Mouse (Mus musculus) lung, embryonic 16.5 days (tissue): ENCODE data around the gene Prss23. TPM values are rescaled to one million over a fixed set of nuclear protein-coding genes. Genes with fewer than 3 reads are reported as not detected.

ENCODE experiments used
- ATAC-seq: fragments of 200-750 bp; cut with Nextera tagmentation; 2 replicates; pipeline ENCODE4 v1.8.0; 2017; ENCODE audit warnings: low read depth, mild to moderate bottlenecking, moderate library complexity
- H3K27ac ChIP-seq: fragments of 300-500 bp; sonication (generic); 2 replicates; pipeline ENCODE4 v1.5.1; 2014; ENCODE audit warnings: mild to moderate bottlenecking, control low read depth, low read length
- H3K27me3 ChIP-seq: fragments of 300-500 bp; sonication (generic); 2 replicates; pipeline ENCODE4 v1.6.1; 2014; ENCODE audit warnings: low read depth, low read length, mixed read lengths; ENCODE audit not compliant: control insufficient read depth, insufficient read depth
- H3K36me3 ChIP-seq: fragments of 300-500 bp; sonication (generic); 2 replicates; pipeline ENCODE4 v1.6.1; 2014; ENCODE audit warnings: low read length; ENCODE audit not compliant: control insufficient read depth, insufficient read depth
- H3K4me1 ChIP-seq: fragments of 300-500 bp; sonication (generic); replicated peaks from 2 replicates; pipeline ENCODE4 v1.6.1; 2014; ENCODE audit warnings: low read length, mixed read lengths; ENCODE audit not compliant: control insufficient read depth, insufficient read depth
- H3K4me2 ChIP-seq: fragments of 300-500 bp; sonication (generic); 2 replicates; pipeline ENCODE4 v1.6.1; 2014; ENCODE audit warnings: low read depth, low read length, control low read depth
- H3K4me3 ChIP-seq: fragments of 300-500 bp; sonication (generic); 2 replicates; pipeline ENCODE4 v1.5.1; 2014; ENCODE audit warnings: mild to moderate bottlenecking, low read length, control low read depth
- H3K9ac ChIP-seq: fragments of 300-500 bp; sonication (generic); 2 replicates; pipeline ENCODE4 v1.6.1; 2014; ENCODE audit warnings: low read length, control low read depth
- H3K9me3 ChIP-seq: fragments of 300-500 bp; sonication (generic); 2 replicates; pipeline ENCODE4 v1.6.1; 2016; ENCODE audit warnings: low read length; ENCODE audit not compliant: control insufficient read depth
- WGBS: fragments of 180-500 bp; shearing (Covaris S2); extraction: QIAGEN DNeasy Blood & Tissue Kit; methylation state at CpG from one replicate; pipeline ENCODE4 v1.1.7; 2014; 5-methylcytosine and 5-hydroxymethylcytosine counted together
- polyA plus RNA-seq: library from polyadenylated mRNA; unstranded; fragments of >200 nt; fragmentation: Nextera tagmentation; extraction: Ambion mirVana; gene quantifications from 2 replicates; pipeline ENCODE4 v1.2.1, GENCODE M21; 2015

The Prss23 gene
- polyA plus RNA-seq, 1 experiment from 2014 or later, result 47.8 TPM

DNA sequence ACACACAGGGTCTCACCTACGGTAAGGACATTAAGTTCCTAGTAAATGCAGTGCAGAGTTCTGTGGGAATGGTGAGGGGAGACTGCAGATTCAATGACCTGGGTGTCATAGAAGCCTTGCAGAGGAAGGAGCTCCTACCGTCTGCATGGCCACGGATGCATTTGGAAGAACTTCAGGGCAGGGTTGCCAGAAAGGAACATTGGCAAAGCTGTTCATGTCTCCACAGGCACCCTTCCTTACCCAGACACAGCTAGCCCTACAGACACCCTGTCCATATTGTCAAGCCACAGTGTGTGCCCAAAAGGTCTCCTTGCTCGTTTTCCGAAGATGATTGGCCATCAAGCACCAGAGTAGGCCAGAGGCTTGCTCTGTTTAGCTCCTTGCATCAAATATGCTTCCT, 30.1 kb upstream of the Prss23 start:
- H3K4me2 ChIP-seq, result no peak overlapping the region
- ATAC-seq, result no peak
- no peak overlapping the region for H3K27ac ChIP-seq
- 80% methylated on average over 5 of the region's 5 CpGs for WGBS
- no peak overlapping the region for H3K4me3 ChIP-seq
- no peak overlapping the region for H3K9ac ChIP-seq
- no peaks in the 10 kb centered on the region for H3K27me3 ChIP-seq
- 0 out of 2 replicates have a peak, but pooled peaks cover 3% of the 10 kb centered on the region for H3K4me1 ChIP-seq
- no peaks in the 10 kb centered on the region for H3K9me3 ChIP-seq
- H3K36me3 ChIP-seq, result no peaks in the 10 kb centered on the region

DNA sequence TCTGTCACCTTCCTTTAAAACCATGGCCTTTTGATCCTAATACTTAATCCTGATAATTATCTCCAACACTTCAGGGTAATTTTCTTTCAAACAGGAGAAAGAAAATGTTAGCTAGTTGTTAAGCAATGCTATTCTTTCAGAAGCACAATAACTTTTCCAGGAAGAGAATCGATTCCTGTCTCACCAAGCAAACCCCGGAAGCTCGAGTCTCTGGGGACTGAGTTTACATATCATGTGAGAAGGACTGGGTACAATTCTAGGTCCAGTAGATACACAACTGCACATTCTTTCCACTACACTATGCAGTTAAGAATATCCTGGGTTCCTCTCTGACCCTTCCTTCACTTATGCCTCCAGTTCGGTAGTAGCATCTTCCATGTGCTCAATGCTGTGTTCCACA, 29.7 kb upstream of the Prss23 start:
- no peak overlapping the region for H3K4me2 ChIP-seq
- H3K36me3 ChIP-seq, result no peaks in the 10 kb centered on the region
- H3K27ac ChIP-seq, result no peak overlapping the region
- no peak overlapping the region for H3K4me3 ChIP-seq
- no peak for ATAC-seq
- whole genome bisulfite sequencing, result 50% methylated on average over 4 of the region's 4 CpGs
- 0 out of 2 replicates have a peak, but pooled peaks cover 3% of the 10 kb centered on the region for H3K4me1 ChIP-seq
- no peaks in the 10 kb centered on the region for H3K9me3 ChIP-seq
- H3K27me3 ChIP-seq, result no peaks in the 10 kb centered on the region
- no peak overlapping the region for H3K9ac ChIP-seq

DNA sequence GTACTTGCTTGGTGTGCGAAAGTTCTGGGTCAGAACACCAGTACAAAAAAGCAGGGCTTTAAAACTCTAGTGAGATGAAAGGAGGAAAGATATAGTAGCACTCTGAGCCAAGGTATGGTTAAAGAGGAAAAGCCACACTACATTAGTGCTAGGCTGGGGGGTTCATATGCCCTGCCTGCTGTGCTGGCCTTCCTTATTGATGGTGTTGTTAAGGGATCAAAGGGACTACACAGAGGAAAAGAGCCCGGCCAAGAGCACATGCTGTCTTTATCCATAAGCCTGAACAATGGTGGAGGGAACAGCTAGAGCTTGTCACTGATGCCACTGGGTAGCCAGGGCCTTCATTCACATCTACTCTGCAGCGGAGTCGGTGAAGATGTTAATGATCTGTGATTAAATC, 28.2 kb upstream of the Prss23 start:
- 0 out of 2 replicates have a peak, but pooled peaks cover 3% of the 10 kb centered on the region for H3K4me1 ChIP-seq
- peak; percentile 82 for ATAC-seq
- H3K9me3 ChIP-seq, result no peaks in the 10 kb centered on the region
- no peak overlapping the region for H3K27ac ChIP-seq
- H3K27me3 ChIP-seq, result no peaks in the 10 kb centered on the region
- H3K4me2 ChIP-seq, result no peak overlapping the region
- 53% methylated on average over 4 of the region's 4 CpGs for WGBS
- no peaks in the 10 kb centered on the region for H3K36me3 ChIP-seq
- H3K4me3 ChIP-seq, result no peak overlapping the region
- H3K9ac ChIP-seq, result no peak overlapping the region

DNA sequence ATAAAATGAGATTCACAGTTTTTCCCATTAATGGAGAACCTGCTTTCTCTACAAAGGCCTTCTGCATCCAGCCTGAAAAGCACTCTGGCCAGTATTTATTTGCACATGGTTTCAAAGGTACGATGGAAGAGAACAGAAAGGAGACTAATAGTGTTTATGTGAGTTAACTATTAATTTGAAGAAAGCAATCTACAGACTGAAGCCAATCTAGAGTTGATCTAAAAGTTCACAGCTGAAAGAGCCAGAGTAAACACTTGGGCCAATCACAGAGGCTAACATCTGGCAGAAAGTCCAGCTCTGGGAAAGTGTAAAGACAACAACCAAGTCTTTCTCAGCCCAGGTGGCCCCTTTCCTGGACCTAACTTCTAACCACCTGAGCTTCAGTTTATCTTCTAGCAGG, 27.1 kb upstream of the Prss23 start:
- H3K27ac ChIP-seq, result no peak overlapping the region
- H3K4me1 ChIP-seq, result 0 out of 2 replicates have a peak, but pooled peaks cover 3% of the 10 kb centered on the region
- no peak overlapping the region for H3K9ac ChIP-seq
- no peaks in the 10 kb centered on the region for H3K9me3 ChIP-seq
- no peaks in the 10 kb centered on the region for H3K36me3 ChIP-seq
- H3K27me3 ChIP-seq, result no peaks in the 10 kb centered on the region
- no peak overlapping the region for H3K4me3 ChIP-seq
- no peak overlapping the region for H3K4me2 ChIP-seq
- WGBS, result 17% methylated on average over 1 of the region's 1 CpGs
- ATAC-seq, result no peak

DNA sequence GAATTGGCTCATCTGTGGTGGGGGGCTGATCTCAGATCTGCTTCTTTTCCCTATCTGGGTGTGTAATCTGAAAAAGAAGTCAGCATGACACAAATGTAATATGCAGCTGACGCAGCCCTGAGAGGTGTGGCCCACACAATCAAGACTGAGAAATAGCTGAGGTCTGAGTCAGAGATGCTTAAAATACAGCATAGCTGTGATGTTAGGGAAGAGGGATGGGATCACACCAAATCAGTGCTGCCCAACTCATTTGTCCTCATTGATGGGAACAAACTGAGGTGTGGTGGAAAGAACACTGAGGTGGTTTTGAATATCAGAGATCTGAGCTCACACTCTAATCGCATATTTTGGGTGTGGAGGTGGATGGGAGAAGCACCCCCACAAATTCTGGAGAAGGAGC, 14.0 kb upstream of the Prss23 start:
- Histone ChIP-seq H3K4me2 (no peak overlapping the region), H3K9me3 (no peaks in the 10 kb centered on the region), H3K4me3 (no peak overlapping the region), H3K4me1 (no peaks in the 10 kb centered on the region), H3K27ac (no peak overlapping the region), H3K9ac (no peak overlapping the region), H3K27me3 (no peaks in the 10 kb centered on the region), H3K36me3 (no peaks in the 10 kb centered on the region)
- WGBS, result 81% methylated on average over 2 of the region's 2 CpGs
- ATAC-seq, result no peak

DNA sequence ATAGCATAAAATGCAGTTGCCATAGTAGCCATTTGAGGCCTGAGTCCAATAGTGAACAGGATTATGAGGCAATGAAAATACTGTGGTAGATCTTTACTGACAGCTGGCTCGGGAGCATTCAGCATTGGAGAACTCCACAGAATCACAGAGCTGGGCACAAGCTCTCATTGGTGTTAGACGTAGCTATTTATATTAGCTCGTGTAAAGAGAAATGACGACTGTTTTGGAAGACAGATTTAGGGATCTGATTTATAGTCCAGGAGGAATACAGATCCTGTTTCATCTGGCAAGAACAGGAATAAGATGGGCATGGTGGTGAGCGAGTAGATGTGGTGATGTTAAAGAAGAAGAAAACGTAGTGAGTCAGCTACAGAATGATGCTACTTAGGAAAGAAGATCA, 12.4 kb upstream of the Prss23 start:
- Histone ChIP-seq H3K27ac (no peak overlapping the region), H3K4me2 (no peak overlapping the region), H3K27me3 (no peaks in the 10 kb centered on the region), H3K4me1 (no peaks in the 10 kb centered on the region), H3K9me3 (no peaks in the 10 kb centered on the region), H3K9ac (no peak overlapping the region), H3K4me3 (no peak overlapping the region), H3K36me3 (no peaks in the 10 kb centered on the region)
- WGBS, result 66% methylated on average over 6 of the region's 6 CpGs
- ATAC-seq, result no peak

DNA sequence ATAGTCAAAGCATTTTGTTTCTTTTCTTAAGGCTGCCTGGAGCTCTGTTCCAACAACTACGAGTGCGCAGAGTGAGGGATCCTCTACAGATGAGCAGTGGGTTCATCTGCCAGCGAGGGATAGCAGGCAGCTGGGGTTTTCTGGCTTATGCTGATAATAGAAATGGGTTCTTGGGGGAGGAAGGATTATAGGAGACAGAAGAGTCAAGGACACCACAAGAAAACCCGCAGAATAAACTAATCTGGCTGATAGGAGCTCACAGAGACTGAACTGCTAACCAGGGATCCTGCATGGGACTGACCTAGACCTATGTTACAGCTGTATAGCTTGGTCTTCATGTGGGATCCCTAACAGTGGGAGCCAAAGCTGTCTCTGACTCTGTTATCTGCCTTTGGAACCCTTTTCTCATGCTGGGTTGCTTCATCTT, 456 bp upstream of the Prss23 start:
- Histone ChIP-seq H3K36me3 (no peaks in the 10 kb centered on the region), H3K9ac (no peak overlapping the region), H3K4me3 (no peak overlapping the region), H3K4me1 (no peaks in the 10 kb centered on the region), H3K9me3 (no peaks in the 10 kb centered on the region), H3K4me2 (no peak overlapping the region), H3K27me3 (no peaks in the 10 kb centered on the region), H3K27ac (no peak overlapping the region)
- no peak for ATAC-seq
- WGBS, result 81% methylated on average over 4 of the region's 4 CpGs

DNA sequence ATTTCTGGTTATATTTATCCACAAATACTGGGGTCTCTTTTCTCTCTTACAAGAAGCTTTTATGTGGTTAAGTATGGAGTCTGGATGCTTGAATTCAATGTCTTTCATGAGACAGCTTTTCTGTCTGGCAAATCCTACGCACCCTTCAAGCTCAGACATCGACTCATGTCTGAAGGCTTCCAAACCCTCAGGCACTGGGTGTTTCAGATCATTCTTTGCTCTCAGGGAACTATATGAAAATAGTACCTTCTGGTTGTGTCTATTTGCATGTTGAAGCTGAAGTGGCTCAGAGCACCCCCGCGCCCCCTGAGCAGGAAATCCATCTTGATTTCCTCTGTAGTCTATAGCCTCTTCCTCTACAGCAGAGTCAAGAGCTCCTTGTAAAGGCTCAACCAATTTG, 3.2 kb downstream of the Prss23 start:
- no peak overlapping the region for H3K4me2 ChIP-seq
- 77% methylated on average over 4 of the region's 4 CpGs for WGBS
- H3K4me3 ChIP-seq, result no peak overlapping the region
- peaks cover 3% of the 10 kb centered on the region; the same call in 1 of the 2 replicates for H3K9me3 ChIP-seq
- no peak overlapping the region for H3K27ac ChIP-seq
- H3K9ac ChIP-seq, result no peak overlapping the region
- ATAC-seq, result no peak
- no peaks in the 10 kb centered on the region for H3K36me3 ChIP-seq
- no peaks in the 10 kb centered on the region for H3K4me1 ChIP-seq
- no peaks in the 10 kb centered on the region; the same call in 1 of the 2 replicates for H3K27me3 ChIP-seq

DNA sequence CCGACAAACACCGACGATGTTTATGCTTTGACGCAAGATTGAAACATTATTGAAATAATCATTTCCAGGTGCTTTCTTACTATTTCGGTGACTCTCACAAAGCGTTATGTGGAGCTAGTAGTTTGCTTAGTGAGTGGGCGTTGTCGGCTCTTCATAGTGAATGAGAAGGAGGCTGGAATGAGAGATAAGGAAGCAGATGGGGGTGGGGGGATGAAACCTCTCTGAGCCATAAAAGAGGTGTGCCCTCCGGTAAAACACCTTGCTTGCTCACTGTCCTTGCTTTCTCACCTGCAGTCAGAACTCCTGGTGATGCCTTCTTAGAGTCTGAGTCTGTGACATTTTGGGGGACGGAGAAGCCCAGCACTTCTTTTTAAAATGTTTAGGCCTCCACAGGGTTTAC, 4.8 kb downstream of the Prss23 start:
- Histone ChIP-seq H3K36me3 (no peaks in the 10 kb centered on the region), H3K9me3 (peaks cover 3% of the 10 kb centered on the region; the same call in 1 of the 2 replicates), H3K4me3 (no peak overlapping the region), H3K9ac (no peak overlapping the region), H3K27ac (no peak overlapping the region), H3K4me2 (peak overlapping the region; percentile 40), H3K27me3 (no peaks in the 10 kb centered on the region; the same call in 1 of the 2 replicates), H3K4me1 (0 out of 2 replicates have a peak, but pooled peaks cover 3% of the 10 kb centered on the region)
- no peak for ATAC-seq
- 27% methylated on average over 10 of the region's 10 CpGs for WGBS
